Mouse (Mus musculus) ES-E14 (cell line): ENCODE measurements around the gene Mamdc4. TPM values are rescaled to one million over a fixed set of nuclear protein-coding genes. Genes with fewer than 3 reads are reported as not detected.

Experiments
- DNase-seq: peaks from one replicate; pipeline ENCODE4 v3.0.0-alpha.2; 2013; ENCODE audit warnings: low read depth, low spot score
- H3K27ac ChIP-seq: 2 replicates; pipeline ENCODE4 v1.5.1; 2012; ENCODE audit warnings: low read depth, mild to moderate bottlenecking, low read length, moderate library complexity, mixed read lengths; ENCODE audit not compliant: poor library complexity, insufficient read depth, severe bottlenecking
- H3K36me3 ChIP-seq: 2 replicates; pipeline ENCODE4 v1.6.1; 2012; ENCODE audit warnings: mild to moderate bottlenecking, low read length, moderate library complexity, mixed read lengths; ENCODE audit not compliant: control insufficient read depth, poor library complexity, insufficient read depth, severe bottlenecking
- H3K4me1 ChIP-seq, 2 experiments: fragments of 150-350 bp in 1 of 2; sonication (generic) in 1 of 2; 2 replicates each; pipeline ENCODE4 v1.6.1; 2012; ENCODE audit warnings: low read length in 2 of 2, mild to moderate bottlenecking in 1 of 2, mixed read lengths in 1 of 2; ENCODE audit not compliant: control insufficient read depth in 2 of 2, insufficient read depth in 2 of 2, poor library complexity in 1 of 2
- H3K4me3 ChIP-seq, 2 experiments: fragments of 150-350 bp in 1 of 2; sonication (generic) in 1 of 2; 2 replicates each; pipeline ENCODE4 v1.5.1; 2012; ENCODE audit warnings: low read length in 2 of 2, low read depth in 1 of 2, mild to moderate bottlenecking in 1 of 2, mixed read lengths in 1 of 2; ENCODE audit not compliant: insufficient read depth in 1 of 2, poor library complexity in 1 of 2, severe bottlenecking in 1 of 2
- H3K9ac ChIP-seq: 2 replicates; pipeline ENCODE4 v1.6.1; 2012; ENCODE audit warnings: low read depth, mild to moderate bottlenecking, low read length, mixed read lengths; ENCODE audit not compliant: poor library complexity, insufficient read depth, severe bottlenecking
- H3K9me3 ChIP-seq: fragments of 150-350 bp; sonication (generic); 2 replicates; pipeline ENCODE4 v1.6.1; 2012; ENCODE audit warnings: low read depth, mild to moderate bottlenecking, low read length; ENCODE audit not compliant: control insufficient read depth, insufficient read depth
- CHD2 ChIP-seq: IDR thresholded peaks from 2 replicates; pipeline ENCODE4 v1.6.1; 2014; ENCODE audit warnings: mild to moderate bottlenecking, low read depth, low read length, inconsistent platforms
- HCFC1 ChIP-seq: IDR thresholded peaks from 2 replicates; pipeline ENCODE4 v1.6.1; 2012; ENCODE audit warnings: low read length, inconsistent platforms, borderline replicate concordance; ENCODE audit not compliant: insufficient read depth
- MAFK ChIP-seq: IDR thresholded peaks from 2 replicates; pipeline ENCODE4 v1.6.1; 2014; ENCODE audit warnings: mild to moderate bottlenecking, low read depth, low read length, inconsistent platforms; ENCODE audit not compliant: insufficient read depth
- ZC3H11A ChIP-seq: IDR thresholded peaks from 2 replicates; pipeline ENCODE4 v1.6.1; 2012; ENCODE audit warnings: low read depth, mild to moderate bottlenecking, inconsistent platforms, low read length, borderline replicate concordance
- ZNF384 ChIP-seq: IDR thresholded peaks from 2 replicates; pipeline ENCODE4 v1.6.1; 2012; ENCODE audit warnings: low read depth, low read length, inconsistent platforms
- in situ Hi-C, 2 experiments: fragments of 600-800 bp; cut with MboI; formaldehyde crosslinking; loops; one replicate each; pipeline ENCODE4 v1.15.1; 2025; ENCODE audit warnings: low sequenced_read_pairs in 2 of 2, inconsistent platforms in 1 of 2; ENCODE audit not compliant: unreplicated experiment in 2 of 2
- total RNA-seq: library from RNA; depleted of rRNA; stranded (reverse); fragments of 300-350 nt; gene quantifications from 2 replicates; pipeline ENCODE4 v1.2.3, GENCODE M21; 2012

The Mamdc4 gene
- total RNA-seq, 1 experiment = 4.1 TPM

DNA sequence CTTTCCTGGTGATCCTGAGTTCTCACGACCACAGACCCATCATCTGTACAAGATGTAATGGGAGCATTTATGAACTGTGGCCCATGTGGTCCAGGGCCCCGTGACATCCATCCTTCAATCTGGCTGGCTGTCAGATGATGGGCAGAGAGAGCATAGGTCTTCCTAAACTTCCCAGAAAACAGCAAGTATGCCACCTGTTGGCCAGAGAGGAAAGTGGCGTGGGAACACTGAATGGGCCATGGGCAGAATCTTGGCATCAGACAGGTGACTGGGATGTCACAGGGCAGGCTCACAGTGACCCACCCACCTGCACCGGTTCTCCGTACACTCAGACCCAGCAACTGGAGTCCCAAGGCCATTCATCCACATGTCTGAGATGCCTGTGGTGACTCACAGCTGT lies 23.5 kb downstream of the Mamdc4 start:
- H3K4me3 ChIP-seq = no peak overlapping the region
- no peaks in the 10 kb centered on the region for H3K36me3 ChIP-seq
- H3K27ac ChIP-seq = no peak overlapping the region
- H3K9me3 ChIP-seq = no peaks in the 10 kb centered on the region
- no peak overlapping the region for H3K9ac ChIP-seq
- H3K4me1 ChIP-seq = no peaks in the 10 kb centered on the region
- in situ Hi-C loops = no loop called here
- no peak for TF ChIP-seq MAFK
- TF ChIP-seq CHD2 = no peak
- TF ChIP-seq ZC3H11A = no peak
- TF ChIP-seq HCFC1 = no peak
- TF ChIP-seq ZNF384 = no peak
- no peak for DNase-seq

DNA sequence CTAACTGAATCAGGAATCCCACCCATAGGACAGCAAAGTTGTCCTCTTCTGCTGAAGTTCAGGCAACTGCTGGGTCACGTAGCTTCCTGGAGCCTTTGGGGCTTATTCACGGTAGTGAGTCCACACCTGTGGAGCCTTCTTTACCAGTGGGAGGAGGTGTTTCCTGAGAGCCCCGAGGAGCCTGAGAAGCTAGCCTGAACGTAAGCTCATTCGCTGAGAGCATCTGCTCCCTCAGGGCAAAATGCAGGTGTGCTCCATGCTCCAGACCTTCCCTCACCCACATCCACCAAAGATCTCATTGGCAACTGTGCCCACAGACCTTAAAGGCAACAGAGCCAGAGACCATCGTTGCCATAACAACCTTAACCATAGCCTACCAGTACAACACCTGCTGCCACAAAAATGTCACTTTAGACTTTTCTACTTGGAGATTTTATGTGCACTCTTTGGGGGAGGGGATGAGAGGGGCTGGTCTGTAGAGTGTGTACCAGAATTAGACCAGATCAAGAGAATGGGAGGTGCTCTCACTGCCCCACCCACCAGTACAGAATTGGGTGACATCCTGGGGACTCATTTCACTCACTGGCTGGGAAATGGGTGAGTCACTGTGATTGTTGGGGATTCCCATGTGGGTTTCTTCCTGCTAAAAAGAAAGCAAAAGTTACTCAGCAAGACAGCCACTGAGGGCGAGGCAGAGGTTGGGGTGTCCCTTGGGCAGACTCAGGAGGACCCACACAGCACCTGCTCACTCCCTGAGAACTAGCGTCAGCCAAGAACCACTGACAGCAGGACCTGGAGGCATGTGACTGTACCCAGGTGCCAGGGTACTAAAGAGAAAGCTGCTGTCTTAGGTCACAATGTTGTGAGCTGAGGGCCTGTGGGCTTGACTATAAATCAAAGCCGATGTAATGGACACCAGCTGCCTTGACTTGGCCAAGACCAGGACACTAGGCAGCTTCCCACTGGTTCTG lies 25.3 kb downstream of the Mamdc4 start:
- in situ Hi-C loops = no loop called here
- no peak for DNase-seq
- Histone ChIP-seq H3K4me1 (peaks cover 0 to 3% of the 10 kb centered on the region in 2 experiments; a peak in 1 of 4 replicates), H3K9me3 (no peaks in the 10 kb centered on the region), H3K27ac (no peak overlapping the region), H3K9ac (no peak overlapping the region), H3K36me3 (no peaks in the 10 kb centered on the region), H3K4me3 (no peak overlapping the region)
- TF ChIP-seq MAFK (no peak), ZNF384 (no peak), HCFC1 (no peak), ZC3H11A (no peak), CHD2 (no peak)

DNA sequence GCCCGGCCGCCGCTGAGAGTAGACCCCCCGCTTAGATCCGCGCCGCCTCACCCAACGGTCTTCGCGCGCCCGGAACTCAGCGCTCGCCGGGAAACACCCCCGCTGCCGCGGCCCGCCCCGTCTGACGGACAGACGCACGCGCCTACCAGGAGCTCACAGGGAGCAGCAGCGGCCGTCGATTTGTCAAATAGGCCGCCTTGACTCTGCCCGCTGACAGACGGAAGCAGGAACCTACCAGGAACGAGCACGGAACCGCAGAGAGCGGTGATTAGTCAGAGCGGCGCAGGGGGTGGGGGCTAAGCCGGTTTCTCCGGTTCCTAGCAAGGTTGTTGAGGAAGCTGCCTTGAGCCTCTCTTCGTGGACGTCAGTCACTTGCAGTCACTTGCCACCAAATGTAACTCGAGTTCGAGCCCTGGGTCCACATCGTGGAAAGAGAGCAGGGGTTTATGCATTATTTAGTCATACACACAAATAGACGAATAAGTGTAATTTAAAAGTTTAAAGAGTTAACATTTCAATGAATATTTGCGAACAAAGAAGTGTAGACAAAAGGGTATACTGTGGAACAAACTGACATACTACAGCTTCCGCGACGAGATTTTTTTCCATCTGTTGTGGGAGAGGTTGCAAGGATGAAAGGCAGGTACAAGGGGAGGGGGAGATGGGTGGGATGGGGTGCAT lies 27.7 kb downstream of the Mamdc4 start, which contains the start of gene Traf2:
Traf2 (minus strand) TSS at position 130 of the 681 bp plus-strand sequence.
- peak; percentile 97 for DNase-seq
- H3K4me1 ChIP-seq = peaks cover 0 to 3% of the 10 kb centered on the region in 2 experiments; a peak in 1 of 4 replicates
- no peaks in the 10 kb centered on the region for H3K9me3 ChIP-seq
- no peaks in the 10 kb centered on the region for H3K36me3 ChIP-seq
- peak within 1 kb of the TSS; percentile 83 for H3K9ac ChIP-seq
- H3K4me3 ChIP-seq = peak within 1 kb of the TSS; percentile 78
- H3K27ac ChIP-seq = no peak within 1 kb of the TSS; the same call in 1 of the 2 replicates
- no peak for TF ChIP-seq HCFC1
- TF ChIP-seq CHD2 = peak; percentile 97
- in situ Hi-C loops = no loop called here

DNA sequence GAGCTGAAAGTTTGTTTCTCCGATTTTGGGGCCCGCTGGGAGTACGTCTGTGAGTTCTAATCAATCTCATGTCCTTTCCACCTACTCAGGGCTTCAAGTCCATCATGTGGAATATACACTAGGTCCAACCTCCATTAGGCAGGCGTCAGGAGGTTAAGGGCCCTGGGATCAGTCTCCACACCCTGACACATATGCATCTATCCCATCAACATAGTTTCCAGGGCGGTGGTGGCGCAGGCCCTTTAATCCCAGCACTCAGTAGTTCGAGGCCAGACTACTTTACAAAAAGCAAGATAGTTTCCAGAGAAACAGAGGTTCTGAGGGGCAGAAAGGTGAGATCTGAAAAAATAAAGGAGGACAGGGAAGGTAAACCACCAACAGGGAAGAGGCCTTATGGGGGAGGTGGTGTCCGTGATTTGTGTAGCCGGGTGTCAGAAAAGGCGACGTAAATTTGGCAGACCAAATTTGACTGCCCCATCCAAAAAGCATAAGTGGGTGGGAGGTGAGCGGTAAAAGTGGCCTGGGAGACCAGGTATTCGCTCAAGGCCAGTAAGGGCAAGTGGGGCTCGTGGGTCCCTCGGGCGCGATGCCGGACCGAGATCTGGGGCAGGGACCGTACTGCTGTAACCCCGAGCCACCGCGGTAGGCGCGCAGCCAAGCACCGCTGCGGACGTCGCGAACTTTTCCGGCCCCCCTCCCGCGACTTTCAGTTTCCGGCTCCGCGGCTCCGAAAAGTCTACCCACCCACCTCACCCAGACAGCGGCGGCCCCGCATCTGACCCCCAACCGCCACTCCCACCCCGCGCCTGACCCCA lies 28.4 kb downstream of the Mamdc4 start:
- peak overlapping the region; percentile 78 for H3K4me3 ChIP-seq
- H3K4me1 ChIP-seq = peaks cover 0 to 3% of the 10 kb centered on the region in 2 experiments; a peak in 1 of 4 replicates
- H3K9me3 ChIP-seq = no peaks in the 10 kb centered on the region
- DNase-seq = no peak
- in situ Hi-C loops = no loop called here
- no peak overlapping the region; the same call in 1 of the 2 replicates for H3K27ac ChIP-seq
- TF ChIP-seq CHD2 = no peak
- no peak for TF ChIP-seq ZNF384
- no peak for TF ChIP-seq MAFK
- TF ChIP-seq ZC3H11A = no peak
- TF ChIP-seq HCFC1 = no peak
- H3K9ac ChIP-seq = peak overlapping the region; percentile 83
- H3K36me3 ChIP-seq = no peaks in the 10 kb centered on the region
